Mouse (Mus musculus) T-helper 17 cell (primary cell): ENCODE results near the gene Nol3.

Source experiments
- in situ Hi-C, 2 experiments: fragments of 300-600 bp; cut with MboI, MseI; formaldehyde crosslinking; loops; 1 replicate in 1 of 2; 2 replicates in 1 of 2; pipeline ENCODE4 v1.15.1; 2025; ENCODE audit warnings: high pct_unique_total_duplicates in 2 of 2

The Nol3 gene

DNA sequence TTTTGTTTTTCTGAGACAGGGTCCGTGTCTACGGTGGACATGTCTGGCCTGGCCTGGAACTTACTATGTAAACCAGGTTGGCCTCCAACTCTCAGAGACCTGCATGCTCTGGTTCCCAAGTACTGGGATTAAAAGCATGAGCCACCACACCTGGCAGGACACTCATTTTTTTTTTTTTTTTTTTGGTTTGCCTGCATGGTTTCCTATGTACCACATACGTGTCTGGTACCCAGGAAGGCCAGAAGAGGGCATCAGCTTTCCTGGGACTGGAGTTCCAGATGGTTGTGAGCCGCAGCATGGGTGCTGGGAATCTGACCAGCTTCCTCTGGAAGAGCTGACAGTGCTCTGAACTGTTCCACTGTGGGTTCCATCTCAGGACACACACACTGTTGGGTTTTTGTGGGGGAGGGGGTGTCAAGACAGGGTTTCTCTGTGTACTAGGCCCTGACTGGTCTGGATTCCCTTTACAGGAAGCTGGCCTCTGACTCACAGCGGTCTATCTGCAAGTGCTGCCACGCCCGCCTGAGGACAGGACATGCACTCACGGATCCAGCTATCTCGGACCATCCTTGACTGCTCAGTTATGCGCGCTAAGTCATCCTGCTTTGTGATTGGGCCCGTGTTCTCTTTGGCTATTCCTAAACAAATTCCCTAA is 14.5 kb upstream of the Nol3 start:
- in situ Hi-C loops = no loop called here

DNA sequence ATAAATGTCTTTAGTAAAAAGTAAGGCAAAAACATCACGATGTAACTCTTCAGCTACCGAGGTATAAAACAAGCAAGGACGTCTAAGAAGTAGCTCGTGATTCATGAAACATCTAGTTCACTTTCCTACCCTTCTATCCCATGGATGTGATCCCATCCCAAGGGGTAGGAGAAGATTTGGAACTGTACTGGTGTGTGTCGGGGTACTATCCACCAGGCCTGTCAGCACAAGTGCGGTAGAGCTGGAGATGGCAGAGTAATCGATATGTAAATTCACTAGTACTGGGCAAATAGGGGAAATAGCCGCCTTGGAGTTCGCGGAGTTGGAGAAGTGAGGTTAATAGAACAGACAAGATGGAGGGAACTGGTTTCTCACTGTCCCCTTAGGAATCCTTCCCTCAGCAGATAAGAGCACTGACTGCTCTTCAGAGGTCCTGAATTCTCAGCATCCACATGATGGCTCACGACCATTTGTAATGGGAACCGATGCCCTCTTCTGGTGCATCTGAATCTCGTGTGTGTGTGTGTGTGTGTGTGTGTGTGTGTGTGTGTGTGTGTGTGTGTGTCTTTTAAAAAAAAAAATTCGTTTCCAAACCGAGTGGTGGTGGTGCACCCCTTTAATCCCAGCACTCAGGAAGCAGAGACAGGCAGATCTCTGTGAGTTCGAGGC is 12.6 kb upstream of the Nol3 start:
- in situ Hi-C loops = no loop called here

DNA sequence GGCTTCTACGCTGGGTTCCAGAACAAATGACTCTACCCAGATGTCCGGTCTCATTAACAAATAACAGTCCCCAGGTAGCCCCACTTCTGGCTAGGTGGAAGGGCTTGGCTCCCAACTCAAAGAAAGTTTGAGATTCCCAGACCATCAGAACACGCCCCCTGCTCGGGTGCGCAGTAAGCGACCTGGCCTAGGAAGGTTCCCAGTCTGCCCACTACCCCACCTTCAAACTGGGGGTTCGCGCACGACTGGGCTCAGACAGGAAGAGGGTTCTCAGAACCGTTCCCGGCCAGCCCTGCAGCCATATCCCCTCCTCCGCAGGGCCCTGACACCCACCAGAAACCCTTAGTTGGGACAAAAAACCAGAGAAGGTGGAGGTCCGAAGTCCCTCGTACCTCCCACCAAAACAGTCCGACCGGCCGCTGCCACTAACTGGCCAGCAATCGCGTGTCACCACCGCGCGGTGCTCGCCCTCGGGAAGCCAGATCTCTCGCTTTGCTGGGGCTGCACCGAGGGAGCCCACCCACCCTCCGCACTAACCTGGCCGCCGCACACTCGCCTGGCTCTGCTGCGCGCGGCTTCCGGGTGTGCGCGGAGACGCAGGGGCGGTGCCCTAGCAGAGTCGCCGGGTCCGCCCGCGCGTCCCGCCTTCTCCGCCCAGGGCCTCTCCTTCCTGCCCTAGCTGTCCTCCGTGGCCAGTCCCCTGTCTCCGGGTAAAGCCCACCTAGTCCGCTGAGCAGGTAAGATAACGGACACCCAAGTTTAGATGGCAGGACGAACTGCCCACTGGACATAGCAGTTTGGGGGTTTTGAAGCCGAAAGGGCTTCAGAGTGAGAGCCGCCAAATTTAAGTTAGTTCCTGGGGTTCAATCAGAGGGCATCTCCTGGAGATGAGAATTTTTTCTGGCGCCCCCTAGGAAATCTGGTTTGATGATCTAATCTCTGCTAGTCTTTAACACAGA is 11.6 kb upstream of the Nol3 start, which contains the start of the genes Tradd and Fbxl8:
Gene Tradd (minus strand): TSS at position 586 of the 959 bp plus-strand sequence.
Gene Fbxl8 (plus strand): TSS at position 625 of the 959 bp plus-strand sequence.
- in situ Hi-C loops = no loop called here

DNA sequence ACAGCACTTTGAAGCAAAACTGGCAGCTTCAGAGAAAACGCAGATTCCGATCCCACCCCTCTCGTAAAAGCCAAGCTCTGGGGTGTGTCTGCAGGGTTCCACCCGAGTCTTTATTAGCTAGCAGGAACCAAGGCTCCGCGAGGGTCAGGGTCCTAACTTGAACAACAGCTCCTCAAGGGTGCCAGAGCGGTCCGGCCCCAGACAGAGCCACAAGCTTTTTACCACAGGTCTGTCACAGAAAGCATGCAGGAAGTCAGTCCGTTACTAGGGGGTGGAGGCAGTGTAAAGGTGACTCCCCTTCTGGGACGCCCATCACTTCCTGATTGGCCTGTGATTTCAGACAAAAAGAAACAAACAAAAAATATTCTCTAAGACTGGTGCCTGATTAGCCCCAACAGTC is 10.8 kb upstream of the Nol3 start:
- in situ Hi-C loops = no loop called here

DNA sequence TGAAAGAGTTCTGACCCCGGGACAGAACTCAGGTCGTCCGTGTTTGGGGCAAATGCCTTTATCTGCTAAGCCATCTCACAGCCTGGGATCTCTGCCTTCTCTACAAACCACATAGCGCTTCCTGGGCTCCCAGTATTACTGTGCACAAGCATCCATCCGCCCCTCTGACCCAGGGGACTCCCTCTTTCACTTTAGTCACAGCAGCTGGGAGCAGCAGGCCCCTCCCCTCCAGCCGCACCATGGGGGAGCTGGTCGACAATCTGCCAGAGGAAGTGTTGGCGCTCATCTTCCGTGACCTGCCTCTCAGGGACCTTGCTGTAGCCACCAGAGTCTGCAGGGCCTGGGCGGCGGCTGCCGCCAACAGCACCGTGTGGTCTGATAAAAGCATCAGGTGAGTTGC is 9.2 kb upstream of the Nol3 start:
- in situ Hi-C loops = no loop called here

DNA sequence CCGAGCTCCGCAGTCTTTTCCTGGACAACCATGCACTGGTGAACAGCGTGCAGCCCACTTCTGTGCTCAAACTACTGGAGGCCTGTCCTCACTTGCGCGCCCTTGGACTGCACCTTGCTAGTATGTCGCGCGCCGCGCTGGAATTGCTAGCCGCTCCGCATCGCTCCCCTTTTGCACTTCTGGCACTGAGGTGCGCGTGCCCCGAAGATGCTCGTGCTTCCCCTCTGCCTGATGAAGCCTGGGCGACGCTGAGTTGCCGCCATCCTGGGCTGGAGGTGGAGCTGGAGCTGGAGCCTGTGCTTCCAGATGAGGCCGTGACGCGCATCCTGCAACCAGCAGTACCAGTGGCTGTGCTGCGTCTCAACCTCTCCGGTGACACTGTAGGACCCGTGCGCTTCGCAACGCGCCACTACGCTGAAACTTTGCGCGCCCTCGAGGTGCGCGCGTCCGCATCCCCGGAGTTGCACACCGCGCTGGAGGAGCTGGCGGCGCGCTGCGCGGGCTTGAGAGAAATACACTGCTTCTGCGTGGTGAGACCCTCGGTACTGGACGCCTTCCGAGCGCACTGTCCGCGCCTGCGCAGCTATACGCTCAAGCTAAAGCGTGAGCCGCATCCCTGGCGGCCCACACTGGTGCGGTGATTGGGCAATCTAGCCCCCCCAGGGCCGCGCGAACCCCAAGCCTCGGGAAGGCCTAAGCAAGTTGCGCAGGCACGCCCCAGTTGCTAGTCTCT is 7.4 kb upstream of the Nol3 start:
- in situ Hi-C loops = no loop called here

DNA sequence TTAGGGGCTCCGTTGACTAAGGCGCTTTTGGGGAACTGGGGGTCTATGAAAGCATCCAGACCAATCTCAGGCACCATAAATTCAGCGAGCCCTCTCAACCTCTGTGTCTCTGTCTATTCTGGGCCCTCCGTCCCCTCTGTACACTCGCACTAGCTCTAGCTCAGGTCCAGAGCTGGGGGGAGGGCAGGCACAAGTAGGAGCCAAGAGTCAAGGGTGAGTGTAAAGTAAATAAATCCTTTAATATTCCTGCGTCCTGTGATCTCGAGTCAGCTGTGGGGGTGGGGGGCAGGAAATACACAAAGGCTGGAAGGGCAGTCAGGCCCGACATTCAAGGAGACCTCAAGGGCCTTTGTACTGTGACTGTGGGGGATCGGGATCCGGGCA is 6.9 kb upstream of the Nol3 start:
- in situ Hi-C loops = no loop called here

DNA sequence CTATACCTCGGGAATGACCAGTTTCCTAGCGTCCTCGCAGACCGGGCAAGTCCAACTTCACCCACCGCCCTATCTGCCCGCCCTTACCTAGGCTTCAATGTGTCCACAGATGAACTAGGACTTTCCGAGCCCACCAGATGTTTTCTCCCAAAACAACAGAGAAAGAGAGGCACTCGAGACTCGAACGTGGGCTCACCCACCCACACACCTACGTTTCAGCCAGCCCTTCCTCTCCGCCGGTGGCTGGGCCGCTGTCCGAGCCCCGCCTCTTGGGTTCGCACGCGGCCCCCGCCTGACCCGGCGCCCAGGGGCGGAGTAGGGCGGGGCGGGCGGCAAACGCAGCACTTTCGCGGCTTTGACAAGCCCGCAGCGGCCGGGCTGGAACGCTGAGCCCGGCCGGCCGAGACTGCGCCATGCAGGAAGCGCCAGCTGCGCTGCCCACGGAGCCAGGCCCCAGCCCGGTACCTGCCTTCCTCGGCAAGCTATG is 6.4 kb upstream of the Nol3 start, which contains the start of gene Hsf4:
Gene Hsf4 (plus strand): TSS at position 341 of the 487 bp plus-strand sequence.
- in situ Hi-C loops = no loop called here

DNA sequence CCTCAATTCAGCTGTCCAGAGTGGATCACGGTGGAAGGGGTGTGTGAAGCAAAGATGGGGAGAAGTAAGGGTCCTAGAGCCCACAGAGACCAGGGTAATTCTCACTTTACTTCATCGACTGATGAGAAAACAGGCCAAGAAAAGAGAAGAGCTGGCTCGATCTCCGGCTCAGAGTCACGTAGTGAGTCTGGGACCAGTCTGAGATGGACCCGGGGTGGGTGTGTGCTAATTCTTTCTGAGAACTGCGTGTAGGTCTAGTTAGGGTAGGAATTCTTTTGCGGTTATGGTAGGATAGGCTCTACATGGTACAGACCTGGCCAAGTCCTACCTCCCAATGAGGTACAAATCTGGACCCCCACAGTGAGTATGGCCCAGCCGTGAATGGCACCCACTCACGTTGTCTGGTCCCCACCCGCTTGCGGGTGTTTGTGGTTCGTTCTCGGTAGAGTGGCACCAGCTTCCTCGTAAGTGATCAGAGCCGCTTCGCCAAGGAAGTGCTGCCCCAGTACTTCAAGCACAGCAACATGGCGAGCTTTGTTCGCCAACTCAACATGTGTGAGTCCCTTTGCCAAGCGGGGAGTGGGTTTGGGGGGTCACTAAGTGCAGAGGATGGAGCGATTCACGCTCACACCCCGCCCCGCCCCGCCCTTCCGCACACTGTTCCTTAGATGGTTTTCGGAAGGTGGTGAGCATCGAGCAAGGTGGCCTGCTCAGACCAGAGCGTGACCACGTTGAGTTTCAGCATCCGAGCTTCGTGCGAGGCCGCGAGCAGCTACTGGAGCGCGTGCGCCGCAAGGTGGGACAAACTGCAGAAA is 5.6 kb upstream of the Nol3 start:
- in situ Hi-C loops = loop anchor here in 1 of 2 experiments (5.0 kb wide), 1 partner anchor 638 kb away; the partner anchor contains the start of gene Rrad

DNA sequence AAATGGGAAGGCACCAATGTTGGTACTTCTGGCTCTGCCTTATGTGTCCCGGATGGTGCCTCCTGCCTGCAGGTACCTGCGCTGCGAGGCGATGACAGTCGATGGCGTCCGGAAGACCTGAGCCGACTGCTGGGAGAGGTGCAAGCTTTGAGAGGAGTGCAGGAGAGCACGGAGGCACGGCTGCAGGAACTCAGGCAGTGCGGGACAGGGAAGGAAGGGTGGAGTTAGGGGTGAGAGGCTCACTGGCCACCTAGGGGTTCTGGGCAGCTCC is 5.1 kb upstream of the Nol3 start:
- in situ Hi-C loops = loop anchor here in 1 of 2 experiments (5.0 kb wide), 1 partner anchor 639 kb away; the partner anchor contains the start of gene Rrad

DNA sequence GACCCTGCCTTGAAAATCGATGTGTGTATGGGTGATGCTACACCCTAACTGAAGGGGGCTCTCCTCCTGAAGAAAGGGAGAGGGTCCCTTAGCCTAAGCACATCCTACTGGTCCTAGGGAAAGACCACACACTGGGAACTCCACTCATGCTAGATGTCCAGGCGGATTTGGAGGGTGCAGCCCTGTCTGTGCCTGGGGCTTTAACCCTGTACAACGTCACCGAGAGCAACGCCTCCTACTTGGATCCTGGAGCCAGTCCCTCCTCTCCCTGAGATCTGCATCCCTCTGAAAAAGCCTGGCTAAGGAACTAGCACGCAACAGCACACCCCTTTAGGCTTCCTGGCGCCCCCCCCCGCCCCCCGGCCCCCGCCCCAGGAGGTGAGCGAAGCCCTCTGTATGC is 553 bp upstream of the Nol3 start:
- in situ Hi-C loops = no loop called here

DNA sequence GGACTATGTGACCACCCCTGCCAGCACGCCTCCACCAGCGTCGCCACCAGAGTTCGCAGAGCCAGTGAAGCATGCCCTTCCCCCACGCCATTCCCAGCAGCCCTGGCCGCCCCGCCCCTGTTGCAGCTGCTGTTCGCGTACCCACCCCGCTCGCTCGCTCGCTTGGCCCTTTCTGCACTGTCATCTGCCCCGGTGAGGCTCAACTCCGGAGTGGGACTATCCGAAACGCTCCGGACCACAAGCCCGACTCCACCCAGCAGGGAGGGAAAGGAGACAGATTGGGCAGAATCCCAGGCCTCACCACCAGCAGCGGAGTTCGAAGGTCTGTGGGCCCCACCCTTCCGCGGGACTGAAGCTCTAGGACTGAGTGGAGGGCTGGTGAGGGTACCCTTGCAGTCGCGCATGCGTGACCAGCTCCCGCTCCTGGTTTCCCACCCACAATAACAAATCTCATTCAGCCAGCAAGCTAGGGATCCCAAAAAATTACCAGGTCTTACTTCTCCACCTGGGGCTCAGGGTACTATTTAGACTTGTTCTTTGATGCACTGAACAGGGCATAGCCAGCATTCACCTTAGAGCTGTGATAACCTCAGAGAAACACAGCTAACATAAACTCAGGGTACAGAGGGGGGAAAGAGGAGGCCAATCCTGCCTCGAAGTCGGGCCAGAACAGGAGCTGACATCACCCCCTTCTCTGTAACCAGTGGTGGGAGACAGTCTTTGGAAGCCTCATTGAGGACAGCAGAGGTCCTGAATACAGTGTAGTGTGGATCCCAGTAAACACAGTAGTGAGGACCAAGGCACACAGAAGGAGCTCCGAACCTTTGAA is 566 bp downstream of the Nol3 start:
- in situ Hi-C loops = no loop called here

DNA sequence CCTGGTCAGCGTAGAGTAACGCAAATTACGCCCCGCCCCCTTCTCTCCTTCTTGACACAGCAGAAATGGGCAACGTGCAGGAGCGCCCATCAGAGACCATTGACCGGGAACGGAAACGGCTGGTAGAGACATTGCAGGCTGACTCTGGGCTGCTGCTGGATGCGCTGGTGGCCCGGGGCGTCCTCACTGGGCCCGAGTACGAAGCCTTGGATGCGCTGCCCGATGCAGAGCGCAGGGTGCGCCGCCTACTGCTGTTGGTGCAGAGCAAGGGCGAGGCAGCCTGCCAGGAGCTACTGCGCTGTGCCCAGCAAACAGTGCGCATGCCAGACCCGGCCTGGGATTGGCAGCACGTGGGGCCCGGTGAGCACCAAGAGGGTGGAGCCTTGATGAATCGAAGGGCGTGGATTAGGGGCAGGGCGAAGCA is 3.0 kb downstream of the Nol3 start:
- in situ Hi-C loops = no loop called here

DNA sequence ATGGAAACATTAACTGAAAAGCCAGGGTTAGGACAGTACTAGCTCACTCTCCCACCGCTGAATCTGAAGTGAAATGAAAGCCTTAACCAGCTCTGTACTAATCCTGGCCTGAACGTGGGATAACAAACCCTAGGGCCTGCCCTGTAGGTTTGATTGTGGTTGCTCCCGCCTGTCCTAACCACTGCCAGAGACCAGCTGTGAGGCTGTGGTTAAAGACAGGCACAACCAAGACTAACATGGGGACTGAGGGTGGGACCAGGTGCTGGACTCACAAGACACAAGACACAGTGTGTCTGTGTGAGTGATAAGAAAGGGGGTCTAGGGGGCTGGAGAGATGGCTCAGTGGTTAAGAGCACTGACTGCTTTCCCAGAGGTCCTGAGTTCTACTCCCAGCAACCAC is 4.6 kb downstream of the Nol3 start:
- in situ Hi-C loops = no loop called here

DNA sequence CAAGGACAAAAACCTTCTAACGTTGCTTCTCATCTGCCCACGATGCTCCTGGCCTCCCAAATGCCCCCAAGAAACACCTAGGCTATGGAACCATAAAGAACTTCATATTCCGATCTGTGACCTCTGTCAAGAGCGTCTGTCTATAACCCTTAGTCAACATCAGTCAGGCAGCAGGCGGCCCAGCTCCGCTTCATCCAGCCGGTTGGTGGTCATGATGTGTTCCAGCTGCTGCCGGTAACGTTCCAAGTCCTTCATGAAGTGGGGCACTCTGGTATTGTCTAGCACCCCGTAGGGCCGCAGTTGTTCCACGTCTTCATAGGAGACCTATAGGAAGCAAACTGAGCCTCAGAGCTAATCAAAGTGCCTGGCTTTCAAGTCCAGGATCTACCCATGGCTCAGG is 5.9 kb downstream of the Nol3 start:
- in situ Hi-C loops = no loop called here

DNA sequence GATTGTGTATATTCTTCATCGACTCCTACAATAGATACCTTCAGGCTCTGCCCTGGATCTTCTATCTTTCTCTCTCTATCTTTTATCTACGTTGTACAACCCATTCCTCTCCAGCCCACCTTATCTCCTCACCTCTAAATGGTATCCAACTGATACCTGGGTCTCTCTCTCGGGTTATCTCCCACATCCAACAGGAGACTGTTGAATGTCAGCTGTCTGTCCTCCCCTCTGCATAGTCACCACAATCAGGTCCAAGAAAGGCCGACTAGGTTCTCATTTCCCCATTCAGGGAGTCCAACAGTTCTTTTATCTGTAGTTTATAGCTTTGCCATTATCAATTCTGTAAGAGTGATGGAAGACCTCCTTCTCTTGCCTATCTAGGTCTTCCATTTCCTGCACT is 6.3 kb downstream of the Nol3 start:
- in situ Hi-C loops = no loop called here

DNA sequence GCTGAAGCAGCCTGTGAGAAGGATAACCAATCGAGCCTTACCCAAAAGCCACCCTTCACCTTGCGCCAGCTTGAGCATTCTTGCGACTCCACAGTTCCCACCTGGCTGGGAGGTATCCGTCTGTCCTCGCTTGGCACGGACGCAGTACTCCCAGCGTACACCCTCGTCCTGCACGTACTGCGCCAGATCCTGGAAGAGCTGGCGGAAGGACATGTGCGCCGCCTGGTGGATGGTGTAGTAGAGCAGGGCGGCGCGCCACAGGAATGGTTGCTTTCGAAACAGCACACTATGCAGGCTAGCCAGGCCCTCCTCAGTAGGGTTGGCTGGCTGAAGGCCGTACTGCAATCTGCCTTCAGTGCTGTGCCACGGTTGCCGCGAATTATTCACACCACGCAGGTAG is 7.1 kb downstream of the Nol3 start:
- in situ Hi-C loops = no loop called here

DNA sequence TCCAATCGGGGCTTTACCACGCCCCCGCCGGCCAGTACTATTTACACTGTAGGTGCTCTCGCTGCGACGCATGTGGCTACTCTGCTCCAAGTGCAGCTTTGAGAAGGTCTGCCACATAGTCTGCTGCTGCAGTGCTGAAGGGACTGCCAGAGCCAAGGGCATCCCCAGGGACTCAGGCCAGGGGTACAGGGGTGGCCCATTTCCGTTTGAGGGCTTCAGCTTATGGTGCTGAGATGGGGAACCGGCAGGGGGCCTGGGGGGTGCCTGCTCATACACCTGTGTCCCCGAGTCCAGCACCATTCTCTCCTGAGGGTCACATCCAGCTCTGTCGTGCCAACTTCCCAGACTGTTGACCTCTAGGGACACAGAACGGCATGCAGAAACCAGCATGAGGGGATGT is 9.6 kb downstream of the Nol3 start:
- in situ Hi-C loops = no loop called here

DNA sequence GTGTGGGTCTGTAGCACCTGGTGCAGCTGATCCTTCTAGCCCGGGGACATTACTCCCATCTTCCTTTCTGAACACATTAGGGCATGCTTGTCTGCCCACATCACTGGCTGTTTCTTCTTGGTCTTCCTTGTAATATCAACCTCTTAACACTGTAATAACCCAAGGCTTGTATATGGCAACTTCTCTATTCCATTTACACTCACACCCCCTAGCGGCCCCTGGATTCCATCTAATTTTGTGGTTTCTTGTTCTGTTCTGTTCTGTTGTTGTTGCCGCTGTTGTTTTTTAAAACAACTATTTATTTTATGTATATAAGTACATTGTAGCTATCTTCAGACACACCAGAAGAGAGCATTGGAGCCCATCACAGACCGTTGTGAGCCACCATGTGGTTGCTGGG is 11.0 kb downstream of the Nol3 start:
- in situ Hi-C loops = no loop called here

DNA sequence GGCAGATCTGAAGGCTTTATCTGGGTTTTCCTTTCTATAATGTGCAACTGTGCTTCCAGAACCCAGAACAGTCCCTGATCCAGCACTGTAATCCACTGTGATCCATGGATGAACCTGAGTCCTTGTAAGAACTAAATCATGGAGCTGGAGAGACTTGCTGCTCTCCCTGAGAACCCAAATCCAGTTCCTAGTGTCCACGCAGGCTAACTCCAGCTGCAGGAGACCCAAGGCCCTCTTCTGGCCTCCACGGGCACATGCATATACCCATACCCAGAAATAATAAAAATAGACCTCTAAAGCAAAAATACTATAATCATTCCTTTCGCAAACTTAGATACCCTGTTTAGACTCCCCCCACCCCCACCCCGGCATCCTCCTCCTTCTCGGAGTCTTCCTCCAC is 12.3 kb downstream of the Nol3 start:
- in situ Hi-C loops = no loop called here
